Mouse (Mus musculus) kidney, postnatal 0 days (tissue): ENCODE measurements around the gene Dglucy. TPM values are rescaled to one million over a fixed set of nuclear protein-coding genes. Genes with fewer than 3 reads are reported as not detected.

ENCODE experiments used
- ATAC-seq: fragments of 200-750 bp; cut with Nextera tagmentation; replicated peaks from 2 replicates; pipeline ENCODE4 v1.8.0; 2017; ENCODE audit warnings: low read depth, moderate number of reproducible peaks, moderate TSS enrichment, moderate library complexity; ENCODE audit not compliant: low FRiP score
- DNase-seq: peaks from one replicate; pipeline ENCODE4 v3.0.0-alpha.2; 2016; ENCODE audit warnings: low spot score
- H3K27ac ChIP-seq: fragments of 300-500 bp; sonication (generic); 2 replicates; pipeline ENCODE4 v1.5.1; 2014; ENCODE audit warnings: mild to moderate bottlenecking
- H3K27me3 ChIP-seq: fragments of 300-500 bp; sonication (generic); 2 replicates; pipeline ENCODE4 v1.6.1; 2014; ENCODE audit warnings: low read length, mixed read lengths; ENCODE audit not compliant: insufficient read depth
- H3K36me3 ChIP-seq: fragments of 300-500 bp; sonication (generic); 2 replicates; pipeline ENCODE4 v1.6.1; 2014; ENCODE audit warnings: low read length, mixed read lengths; ENCODE audit not compliant: insufficient read depth
- H3K4me1 ChIP-seq: fragments of 300-500 bp; sonication (generic); replicated peaks from 2 replicates; pipeline ENCODE4 v1.6.1; 2014; ENCODE audit warnings: antibody characterized with exemption, low read length, mixed read lengths; ENCODE audit not compliant: insufficient read depth
- H3K4me2 ChIP-seq: fragments of 300-500 bp; sonication (generic); 2 replicates; pipeline ENCODE4 v1.6.1; 2014; ENCODE audit warnings: mild to moderate bottlenecking, low read length, moderate library complexity, mixed read lengths
- H3K4me3 ChIP-seq: fragments of 300-500 bp; sonication (generic); replicated peaks from 2 replicates; pipeline ENCODE4 v1.5.1; 2014; ENCODE audit warnings: low read depth, low read length
- H3K9ac ChIP-seq: fragments of 300-500 bp; sonication (generic); 2 replicates; pipeline ENCODE4 v1.6.1; 2014; ENCODE audit warnings: low read depth, low read length
- H3K9me3 ChIP-seq: fragments of 300-500 bp; sonication (generic); replicated peaks from 2 replicates; pipeline ENCODE4 v1.6.1; 2016; ENCODE audit warnings: low read length, inconsistent platforms, mixed read lengths
- CTCF ChIP-seq: IDR thresholded peaks from 2 replicates; pipeline ENCODE4 v1.5.1; 2016; ENCODE audit warnings: antibody characterized with exemption, low read depth, mild to moderate bottlenecking, moderate library complexity
- WGBS: fragments of 180-500 bp; shearing (Covaris S2); extraction: QIAGEN DNeasy Blood & Tissue Kit; methylation state at CpG from one replicate; pipeline ENCODE4 v1.1.7; 2014; 5-methylcytosine and 5-hydroxymethylcytosine counted together
- polyA plus RNA-seq: library from polyadenylated mRNA; unstranded; fragments of >200 nt; fragmentation: Nextera tagmentation; extraction: Ambion mirVana; gene quantifications from 2 replicates; pipeline ENCODE4 v1.2.1, GENCODE M21; 2015

The Dglucy gene
- polyA plus RNA-seq, 1 experiment from 2014 or later, result 5.0 TPM

DNA sequence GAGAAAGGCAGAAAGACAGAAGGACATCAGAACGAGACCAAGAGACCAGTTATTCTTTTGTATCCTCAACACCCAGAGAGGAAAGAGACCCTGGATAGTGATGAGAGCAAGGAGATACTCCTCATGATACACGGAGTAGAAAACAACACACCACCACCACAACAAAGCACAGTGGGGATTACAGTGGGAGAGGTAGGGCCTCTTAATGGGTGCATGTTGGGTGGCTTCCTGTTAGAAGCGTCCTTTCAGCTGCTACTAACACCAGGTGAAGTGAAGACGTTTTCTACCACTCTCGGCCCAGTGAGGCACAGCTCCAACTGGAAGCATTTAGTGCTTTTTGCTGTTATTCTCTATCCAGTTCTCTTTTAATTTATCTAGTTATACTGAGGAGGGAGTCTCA is 128.0 kb downstream of the Dglucy start:
- no peaks in the 10 kb centered on the region for H3K36me3 ChIP-seq
- WGBS, result 85% methylated on average over 5 of the region's 5 CpGs
- no peaks in the 10 kb centered on the region for H3K27me3 ChIP-seq
- H3K9ac ChIP-seq, result no peak overlapping the region
- TF ChIP-seq CTCF, result no peak
- no peaks in the 10 kb centered on the region for H3K9me3 ChIP-seq
- no peak overlapping the region for H3K4me3 ChIP-seq
- ATAC-seq (no peak), DNase-seq (no peak)
- 0 out of 2 replicates have a peak, but pooled peaks cover 4% of the 10 kb centered on the region for H3K4me1 ChIP-seq
- H3K4me2 ChIP-seq, result no peak overlapping the region
- H3K27ac ChIP-seq, result no peak overlapping the region

- 0 out of 2 replicates have a peak, but pooled peaks cover 6% of the 10 kb centered on the region for H3K36me3 ChIP-seq
- TF ChIP-seq CTCF, result no peak
- no peaks in the 10 kb centered on the region for H3K9me3 ChIP-seq
- no peak within 1 kb of the TSS for H3K27ac ChIP-seq
- 5% methylated on average over 38 of the region's 39 CpGs for whole genome bisulfite sequencing
- peak; percentile 73 for ATAC-seq
- H3K4me1 ChIP-seq, result 0 out of 2 replicates have a peak, but pooled peaks cover 4% of the 10 kb centered on the region
- no peaks in the 10 kb centered on the region for H3K27me3 ChIP-seq
- H3K9ac ChIP-seq, result peak within 1 kb of the TSS; percentile 32; the same call in 1 of the 2 replicates
- H3K4me2 ChIP-seq, result peak within 1 kb of the TSS; percentile 75
- H3K4me3 ChIP-seq, result peak within 1 kb of the TSS; percentile 31
- no peak for DNase-seq
These were observed 128.9 kb downstream of the Dglucy start, which contains the start of gene Gpr68 for GRCm38 (mm10) chr12:100907598-100908297. TSS of gene Gpr68 (minus strand) at chr12:100908198.

GRCm38 (mm10) chr12:100908298-100909034 is 129.6 kb downstream of the Dglucy start:
- Histone ChIP-seq H3K27ac (no peak overlapping the region), H3K4me1 (0 out of 2 replicates have a peak, but pooled peaks cover 4% of the 10 kb centered on the region), H3K36me3 (0 out of 2 replicates have a peak, but pooled peaks cover 12% of the 10 kb centered on the region), H3K4me2 (peak overlapping the region; percentile 75), H3K4me3 (peak overlapping the region; percentile 31; the same call in 1 of the 2 replicates), H3K9ac (no peak overlapping the region), H3K9me3 (no peaks in the 10 kb centered on the region), H3K27me3 (no peaks in the 10 kb centered on the region)
- TF ChIP-seq CTCF, result no peak
- DNase-seq (no peak), ATAC-seq (peak; percentile 23; the same call in 1 of the 2 replicates)
- WGBS, result 24% methylated on average over 9 of the region's 10 CpGs

- H3K9me3 ChIP-seq, result no peaks in the 10 kb centered on the region
- TF ChIP-seq CTCF, result no peak
- no peak for ATAC-seq
- H3K4me2 ChIP-seq, result no peak overlapping the region
- H3K9ac ChIP-seq, result no peak overlapping the region
- 54% methylated on average over 6 of the region's 6 CpGs for WGBS
- 0 out of 2 replicates have a peak, but pooled peaks cover 4% of the 10 kb centered on the region for H3K4me1 ChIP-seq
- no peak overlapping the region for H3K4me3 ChIP-seq
- no peak for DNase-seq
- H3K27ac ChIP-seq, result no peak overlapping the region
- 0 out of 2 replicates have a peak, but pooled peaks cover 13% of the 10 kb centered on the region for H3K36me3 ChIP-seq
- H3K27me3 ChIP-seq, result no peaks in the 10 kb centered on the region
These were observed 130.9 kb downstream of the Dglucy start for GRCm38 (mm10) chr12:100909765-100910164.

DNA sequence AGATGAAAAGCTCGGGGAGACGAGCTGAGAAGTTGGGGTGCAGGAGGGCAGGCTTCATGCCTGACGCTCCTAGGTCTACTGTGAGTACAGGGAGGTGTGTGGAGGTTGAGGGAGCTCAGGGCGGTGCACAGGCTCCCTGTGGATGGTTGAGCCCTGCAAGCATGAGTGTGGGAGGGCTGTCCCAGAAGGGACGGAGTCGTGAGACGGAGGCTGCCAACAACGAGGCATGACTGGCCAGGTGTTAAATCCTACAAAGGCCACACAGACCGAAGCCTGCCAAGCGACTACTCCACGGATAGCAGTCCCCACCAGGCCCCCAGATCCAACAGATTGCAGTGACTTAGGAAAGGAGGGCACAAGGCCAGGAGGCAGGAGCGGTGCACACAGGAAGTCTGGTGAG is 131.9 kb downstream of the Dglucy start:
- Histone ChIP-seq H3K4me1 (0 out of 2 replicates have a peak, but pooled peaks cover 4% of the 10 kb centered on the region), H3K4me3 (no peak overlapping the region), H3K9ac (no peak overlapping the region), H3K9me3 (no peaks in the 10 kb centered on the region), H3K27ac (no peak overlapping the region), H3K36me3 (0 out of 2 replicates have a peak, but pooled peaks cover 13% of the 10 kb centered on the region), H3K4me2 (no peak overlapping the region), H3K27me3 (no peaks in the 10 kb centered on the region)
- ATAC-seq, result no peak
- 58% methylated on average over 12 of the region's 12 CpGs for WGBS
- TF ChIP-seq CTCF, result no peak
- no peak for DNase-seq

DNA sequence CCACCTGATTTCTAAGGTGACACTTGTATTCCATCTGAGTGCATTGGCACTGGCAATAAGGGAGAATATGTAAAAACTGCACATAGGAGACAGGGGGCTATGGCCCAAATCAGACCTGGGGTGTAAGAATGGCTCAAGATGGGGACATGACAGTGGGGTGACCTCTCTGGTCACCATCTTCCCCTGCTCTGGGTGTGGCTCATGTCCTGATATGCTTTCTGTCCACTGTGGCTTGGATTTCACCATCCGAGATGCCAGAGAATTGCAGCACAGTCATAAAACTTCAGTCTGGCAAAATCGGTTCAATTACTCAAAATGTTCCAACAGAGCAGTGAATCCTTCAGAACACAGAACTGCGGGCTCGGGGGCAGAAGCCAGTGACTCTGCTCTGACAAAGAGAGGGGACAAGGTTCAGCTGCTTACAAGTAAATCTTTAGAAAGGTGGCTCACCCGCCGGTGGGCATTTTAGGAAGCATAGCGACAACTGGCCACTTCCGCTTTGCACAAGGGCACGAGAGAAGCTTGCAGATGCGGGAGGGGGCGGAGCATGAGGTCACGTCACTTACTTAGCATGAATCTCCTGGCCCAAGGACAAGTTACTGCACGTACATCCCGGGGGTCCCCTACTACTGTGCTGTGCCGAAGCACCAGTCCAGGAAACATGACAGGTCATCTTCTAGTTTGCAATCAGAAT is 145.9 kb downstream of the Dglucy start:
- DNase-seq (no peak), ATAC-seq (no peak)
- no peaks in the 10 kb centered on the region for H3K27me3 ChIP-seq
- no peak overlapping the region for H3K4me2 ChIP-seq
- H3K36me3 ChIP-seq, result peaks cover 22% of the 10 kb centered on the region; the same call in 1 of the 2 replicates
- H3K9me3 ChIP-seq, result no peaks in the 10 kb centered on the region
- H3K4me1 ChIP-seq, result no peaks in the 10 kb centered on the region
- no peak overlapping the region for H3K27ac ChIP-seq
- no peak for TF ChIP-seq CTCF
- H3K9ac ChIP-seq, result no peak overlapping the region
- H3K4me3 ChIP-seq, result no peak overlapping the region
- 69% methylated on average over 15 of the region's 15 CpGs for WGBS
